Mouse (Mus musculus): ENCODE measurements around the gene Gpr15. TPM values are rescaled to one million over a fixed set of nuclear protein-coding genes. Genes with fewer than 3 reads are reported as not detected.

The Gpr15 gene
- polyA plus RNA-seq (2015; fragmentation: Nextera tagmentation; extraction: Ambion mirVana): not detected in 2 replicates

GRCm38 (mm10) chr16:58718666-58719120, at the start of gene Gpr15:
TSS of gene Gpr15 (minus strand) at chr16:58719070.
- Histone ChIP-seq H3K4me2 (ENCODE audit: low read length) (no peak within 1 kb of the TSS), H3K36me3 (ENCODE audit: insufficient read depth, low read length) (no peaks in the 10 kb centered on the region), H3K27me3 (ENCODE audit: insufficient read depth, low read length) (no peaks in the 10 kb centered on the region), H3K27ac (no peak within 1 kb of the TSS), H3K4me1 (replicated peaks; ENCODE audit: insufficient read depth, low read length) (no peaks in the 10 kb centered on the region), H3K9ac (ENCODE audit: low read depth, low read length) (no peak within 1 kb of the TSS), H3K9me3 (replicated peaks; ENCODE audit: low read length) (no peaks in the 10 kb centered on the region), H3K4me3 (replicated peaks; ENCODE audit: low read depth, low read length) (no peak within 1 kb of the TSS)
- 93% methylated on average over 7 of the region's 7 CpGs for WGBS
- TF ChIP-seq CTCF (IDR thresholded peaks at IDR 0.05; ENCODE audit: low read depth): no peak
- no peak for DNase-seq (ENCODE audit: low spot score)
- no peak for ATAC-seq (replicated peaks; ENCODE audit: low FRiP score, low read depth)

GRCm38 (mm10) chr16:58763076-58763475, 44.2 kb upstream of the Gpr15 start, which contains the start of gene Olfr172:
TSS of gene Olfr172 (minus strand) at chr16:58763176.
- TF ChIP-seq CTCF (IDR thresholded peaks at IDR 0.05; ENCODE audit: low read depth): no peak
- Histone ChIP-seq H3K4me2 (ENCODE audit: low read length) (no peak within 1 kb of the TSS), H3K27ac (no peak within 1 kb of the TSS), H3K9me3 (replicated peaks; ENCODE audit: low read length) (no peaks in the 10 kb centered on the region), H3K4me1 (replicated peaks; ENCODE audit: insufficient read depth, low read length) (no peaks in the 10 kb centered on the region), H3K4me3 (replicated peaks; ENCODE audit: low read depth, low read length) (no peak within 1 kb of the TSS), H3K9ac (ENCODE audit: low read depth, low read length) (no peak within 1 kb of the TSS), H3K27me3 (ENCODE audit: insufficient read depth, low read length) (no peaks in the 10 kb centered on the region), H3K36me3 (ENCODE audit: insufficient read depth, low read length) (no peaks in the 10 kb centered on the region)
- WGBS: 69% methylated on average over 1 of the region's 1 CpGs
- no peak for DNase-seq (ENCODE audit: low spot score)
- ATAC-seq (replicated peaks; ENCODE audit: low FRiP score, low read depth): no peak

DNA sequence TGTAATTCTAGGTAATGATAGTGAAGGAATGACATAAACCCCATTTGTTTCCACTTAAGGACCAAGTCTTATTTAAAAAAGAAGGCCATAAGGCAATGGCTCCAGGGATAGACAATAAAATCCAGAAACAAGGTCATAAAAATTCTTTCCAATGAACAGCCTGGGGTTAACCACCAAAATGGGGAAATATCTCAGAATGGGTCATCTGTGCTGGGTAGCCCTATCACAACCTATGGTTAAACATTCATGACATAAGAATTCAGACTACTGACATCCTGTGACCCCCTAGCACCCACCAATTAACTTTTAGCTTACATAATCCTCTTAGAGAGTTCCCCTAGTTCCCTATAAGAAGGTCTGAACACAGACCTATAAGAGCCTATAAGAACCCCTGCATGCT, 37.3 kb upstream of the Gpr15 start:
- Histone ChIP-seq H3K36me3 (ENCODE audit: insufficient read depth, low read length) (no peaks in the 10 kb centered on the region), H3K27me3 (ENCODE audit: insufficient read depth, low read length) (no peaks in the 10 kb centered on the region), H3K27ac (no peak overlapping the region), H3K4me3 (replicated peaks; ENCODE audit: low read depth, low read length) (no peak overlapping the region), H3K9me3 (replicated peaks; ENCODE audit: low read length) (no peaks in the 10 kb centered on the region), H3K4me1 (replicated peaks; ENCODE audit: insufficient read depth, low read length) (no peaks in the 10 kb centered on the region), H3K4me2 (ENCODE audit: low read length) (no peak overlapping the region), H3K9ac (ENCODE audit: low read depth, low read length) (no peak overlapping the region)
- no peak for ATAC-seq (replicated peaks; ENCODE audit: low FRiP score, low read depth)
- DNase-seq (ENCODE audit: low spot score): no peak
- TF ChIP-seq CTCF (IDR thresholded peaks at IDR 0.05; ENCODE audit: low read depth): no peak

GRCm38 (mm10) chr16:58751314-58751713, 32.4 kb upstream of the Gpr15 start:
- DNase-seq (ENCODE audit: low spot score): peak; percentile 73
- Histone ChIP-seq H3K4me3 (replicated peaks; ENCODE audit: low read depth, low read length) (no peak overlapping the region), H3K27ac (no peak overlapping the region), H3K9ac (ENCODE audit: low read depth, low read length) (no peak overlapping the region), H3K27me3 (ENCODE audit: insufficient read depth, low read length) (no peaks in the 10 kb centered on the region), H3K9me3 (replicated peaks; ENCODE audit: low read length) (no peaks in the 10 kb centered on the region), H3K36me3 (ENCODE audit: insufficient read depth, low read length) (no peaks in the 10 kb centered on the region), H3K4me2 (ENCODE audit: low read length) (no peak overlapping the region), H3K4me1 (replicated peaks; ENCODE audit: insufficient read depth, low read length) (no peaks in the 10 kb centered on the region)
- TF ChIP-seq CTCF (IDR thresholded peaks at IDR 0.05; ENCODE audit: low read depth): peak; percentile 77
- 11% methylated on average over 1 of the region's 1 CpGs for WGBS
- no peak for ATAC-seq (replicated peaks; ENCODE audit: low FRiP score, low read depth)

DNA sequence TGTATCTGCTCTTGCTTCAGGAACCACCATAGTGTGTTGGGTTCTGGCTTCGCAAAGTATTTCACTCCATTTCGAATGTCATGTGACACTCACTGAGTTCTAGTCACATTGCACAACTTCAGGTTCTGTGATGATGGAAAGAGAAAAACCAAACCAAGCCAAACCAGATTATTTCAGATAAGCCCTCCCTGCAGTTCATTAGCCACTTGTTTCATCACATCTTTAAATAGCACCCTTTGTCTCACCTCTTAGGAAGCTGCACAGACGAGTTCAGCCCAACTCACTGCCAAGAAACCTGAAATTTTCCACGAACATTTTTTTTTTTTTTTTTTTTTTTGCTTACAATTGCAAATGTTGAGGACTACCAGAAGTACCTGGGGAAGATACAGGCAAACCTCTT, 27.8 kb upstream of the Gpr15 start:
- no peak overlapping the region for H3K27ac ChIP-seq
- H3K4me2 ChIP-seq (ENCODE audit: low read length): no peak overlapping the region
- TF ChIP-seq CTCF (IDR thresholded peaks at IDR 0.05; ENCODE audit: low read depth): no peak
- H3K9ac ChIP-seq (ENCODE audit: low read depth, low read length): no peak overlapping the region
- no peaks in the 10 kb centered on the region for H3K36me3 ChIP-seq (ENCODE audit: insufficient read depth, low read length)
- no peaks in the 10 kb centered on the region for H3K4me1 ChIP-seq (replicated peaks; ENCODE audit: insufficient read depth, low read length)
- WGBS: 75% methylated on average over 4 of the region's 4 CpGs
- no peaks in the 10 kb centered on the region for H3K27me3 ChIP-seq (ENCODE audit: insufficient read depth, low read length)
- DNase-seq (ENCODE audit: low spot score): no peak
- no peaks in the 10 kb centered on the region for H3K9me3 ChIP-seq (replicated peaks; ENCODE audit: low read length)
- ATAC-seq (replicated peaks; ENCODE audit: low FRiP score, low read depth): no peak
- H3K4me3 ChIP-seq (replicated peaks; ENCODE audit: low read depth, low read length): no peak overlapping the region

- no peak for DNase-seq (ENCODE audit: low spot score)
- Histone ChIP-seq H3K27me3 (ENCODE audit: insufficient read depth, low read length) (no peaks in the 10 kb centered on the region), H3K9me3 (replicated peaks; ENCODE audit: low read length) (no peaks in the 10 kb centered on the region), H3K9ac (ENCODE audit: low read depth, low read length) (no peak overlapping the region), H3K36me3 (ENCODE audit: insufficient read depth, low read length) (no peaks in the 10 kb centered on the region), H3K4me1 (replicated peaks; ENCODE audit: insufficient read depth, low read length) (no peaks in the 10 kb centered on the region), H3K27ac (no peak overlapping the region), H3K4me2 (ENCODE audit: low read length) (no peak overlapping the region), H3K4me3 (replicated peaks; ENCODE audit: low read depth, low read length) (no peak overlapping the region)
- TF ChIP-seq CTCF (IDR thresholded peaks at IDR 0.05; ENCODE audit: low read depth): no peak
- ATAC-seq (replicated peaks; ENCODE audit: low FRiP score, low read depth): no peak
- 89% methylated on average over 5 of the region's 5 CpGs for WGBS
Measured at GRCm38 (mm10) chr16:58740751-58741150, 21.9 kb upstream of the Gpr15 start.

DNA sequence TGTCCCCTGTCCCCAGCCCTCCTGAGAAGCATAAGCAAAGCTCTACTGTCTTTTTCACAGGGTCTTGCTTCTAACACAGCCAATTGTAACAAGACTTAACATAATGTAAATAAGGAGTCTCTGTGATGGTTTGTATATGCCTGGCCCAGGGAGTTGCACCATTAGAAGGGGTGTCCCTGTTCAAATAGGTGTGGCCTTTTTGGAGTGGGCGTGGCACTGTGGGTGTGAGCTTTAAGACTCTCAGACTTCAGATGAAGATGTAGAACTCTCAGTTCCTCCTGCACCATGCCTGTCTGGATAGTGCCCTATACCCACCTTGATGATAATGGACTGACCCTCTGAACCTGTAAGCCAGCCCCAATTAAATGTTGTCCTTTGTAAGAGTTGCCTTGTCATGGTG, 19.9 kb upstream of the Gpr15 start:
- Histone ChIP-seq H3K4me2 (ENCODE audit: low read length) (no peak overlapping the region), H3K4me1 (replicated peaks; ENCODE audit: insufficient read depth, low read length) (no peaks in the 10 kb centered on the region), H3K27me3 (ENCODE audit: insufficient read depth, low read length) (no peaks in the 10 kb centered on the region), H3K27ac (no peak overlapping the region), H3K9me3 (replicated peaks; ENCODE audit: low read length) (no peaks in the 10 kb centered on the region), H3K36me3 (ENCODE audit: insufficient read depth, low read length) (0 out of 2 replicates have a peak, but pooled peaks cover 2% of the 10 kb centered on the region), H3K4me3 (replicated peaks; ENCODE audit: low read depth, low read length) (no peak overlapping the region), H3K9ac (ENCODE audit: low read depth, low read length) (no peak overlapping the region)
- no peak for ATAC-seq (replicated peaks; ENCODE audit: low FRiP score, low read depth)
- 90% methylated on average over 1 of the region's 1 CpGs for WGBS
- TF ChIP-seq CTCF (IDR thresholded peaks at IDR 0.05; ENCODE audit: low read depth): no peak
- DNase-seq (ENCODE audit: low spot score): no peak

Data from kidney, postnatal 0 days (tissue).